Mouse (Mus musculus): ENCODE data around the gene Hnrnpab. TPM values are rescaled to one million over a fixed set of nuclear protein-coding genes. Genes with fewer than 3 reads are reported as not detected.
"Not testable (repeated sequence)": the region's sequence is repeated elsewhere in the genome, so short reads cannot be mapped to it uniquely, and the experiment has no call there.

Hnrnpab gene
- total RNA-seq, 2 experiments from 2014 or later: 120 to 127 TPM

GRCm38 (mm10) chr11:51619409-51620060 is 12.9 kb upstream of the Hnrnpab start, which contains the start of gene Nhp2:
TSS of gene Nhp2 (plus strand) at chr11:51619735.
- no peak; the same call in 1 of the 2 replicates for TF ChIP-seq CTCF (IDR thresholded peaks at IDR 0.05)
- DNase-seq (ENCODE audit: extremely low spot score in 1 of 2, low spot score in 2 of 2): peak; percentile 85 to 90
- Histone ChIP-seq H3K27ac (peak within 1 kb of the TSS; percentile 60; the same call in 1 of the 2 replicates), H3K4me3 (peak within 1 kb of the TSS; percentile 77)
- intact Hi-C loops (cut with DNase I): loop anchor here (1.0 to 5.0 kb wide), 2 partner anchors 12 to 33 kb away; partner anchors contain the start of genes D930048N14Rik and N4bp3

- TF ChIP-seq CTCF (IDR thresholded peaks at IDR 0.05): no peak
- intact Hi-C loops (cut with DNase I): loop anchor here (1.0 to 5.0 kb wide), 2 partner anchors 12 to 33 kb away; partner anchors contain the start of genes D930048N14Rik and N4bp3
- Histone ChIP-seq H3K4me3 (peak overlapping the region; percentile 77), H3K27ac (no peak overlapping the region)
- DNase-seq (ENCODE audit: extremely low spot score in 1 of 2, low spot score in 2 of 2): no peak
Measured at GRCm38 (mm10) chr11:51618894-51619408, 12.3 kb upstream of the Hnrnpab start.

GRCm38 (mm10) chr11:51617693-51618092 is 11.0 kb upstream of the Hnrnpab start:
- DNase-seq (ENCODE audit: extremely low spot score in 1 of 2, low spot score in 2 of 2): peak; percentile 65 to 67
- peak; percentile 82 for TF ChIP-seq CTCF (IDR thresholded peaks at IDR 0.05)
- no peak overlapping the region for H3K4me3 ChIP-seq
- no peak overlapping the region for H3K27ac ChIP-seq
- intact Hi-C loops (cut with DNase I): loop anchor here (1.0 to 5.0 kb wide), 2 partner anchors 35 to 64 kb away; partner anchors contain the start of genes D930048N14Rik and N4bp3

- not testable (repeated sequence) for DNase-seq (ENCODE audit: extremely low spot score in 1 of 2, low spot score in 2 of 2); H3K4me3 ChIP-seq; H3K27ac ChIP-seq
- intact Hi-C loops (cut with DNase I): loop anchor here (5.0 kb wide), 1 partner anchor 36 kb away; the partner anchor contains the start of genes D930048N14Rik and N4bp3
Measured at GRCm38 (mm10) chr11:51616113-51616512, 9.5 kb upstream of the Hnrnpab start.

GRCm38 (mm10) chr11:51615601-51616000 is 9.0 kb upstream of the Hnrnpab start:
- TF ChIP-seq CTCF (IDR thresholded peaks at IDR 0.05): no peak
- intact Hi-C loops (cut with DNase I): loop anchor here (5.0 kb wide), 1 partner anchor 37 kb away; the partner anchor contains the start of genes D930048N14Rik and N4bp3
- H3K27ac ChIP-seq: peak overlapping the region; percentile 83
- peak overlapping the region; percentile 40 for H3K4me3 ChIP-seq
- peak in 1 of 2 experiments; percentile 35 for DNase-seq (ENCODE audit: extremely low spot score in 1 of 2, low spot score in 2 of 2)

- H3K27ac ChIP-seq: peak overlapping the region; percentile 83
- no peak for TF ChIP-seq CTCF (IDR thresholded peaks at IDR 0.05)
- intact Hi-C loops (cut with DNase I): loop anchor here (5.0 kb wide), 1 partner anchor 37 kb away; the partner anchor contains the start of genes D930048N14Rik and N4bp3
- H3K4me3 ChIP-seq: peak overlapping the region; percentile 40
- DNase-seq (ENCODE audit: extremely low spot score in 1 of 2, low spot score in 2 of 2): no peak
Measured at GRCm38 (mm10) chr11:51615129-51615528, 8.5 kb upstream of the Hnrnpab start.

- no peak overlapping the region for H3K27ac ChIP-seq
- TF ChIP-seq CTCF (IDR thresholded peaks at IDR 0.05): no peak
- intact Hi-C loops (cut with DNase I): no loop called here
- no peak overlapping the region for H3K4me3 ChIP-seq
- no peak for DNase-seq (ENCODE audit: extremely low spot score in 1 of 2, low spot score in 2 of 2)
Measured at GRCm38 (mm10) chr11:51614256-51614655, 7.6 kb upstream of the Hnrnpab start.

- H3K4me3 ChIP-seq; H3K27ac ChIP-seq; DNase-seq (ENCODE audit: extremely low spot score in 1 of 2, low spot score in 2 of 2); intact Hi-C loops (cut with DNase I): not testable (repeated sequence)
Measured at GRCm38 (mm10) chr11:51609940-51610339, 3.3 kb upstream of the Hnrnpab start.

- intact Hi-C loops (cut with DNase I): no loop called here
Measured at GRCm38 (mm10) chr11:51609266-51609909, 2.7 kb upstream of the Hnrnpab start.

GRCm38 (mm10) chr11:51607096-51607738 is 570 bp upstream of the Hnrnpab start:
- no peak for DNase-seq (ENCODE audit: extremely low spot score in 1 of 2, low spot score in 2 of 2)
- TF ChIP-seq CTCF (IDR thresholded peaks at IDR 0.05): no peak
- Histone ChIP-seq H3K27ac (peak overlapping the region; percentile 75), H3K4me3 (peak overlapping the region; percentile 66)
- intact Hi-C loops (cut with DNase I): loop anchor here (1.0 kb wide), 1 partner anchor 12 kb away; the partner anchor contains the start of gene Nhp2

More at GRCm38 (mm10) chr11:51609266-51609909, 2.7 kb upstream of the Hnrnpab start:
- no peak overlapping the region for H3K27ac ChIP-seq
- H3K4me3 ChIP-seq: no peak overlapping the region
- DNase-seq (ENCODE audit: extremely low spot score in 1 of 2, low spot score in 2 of 2): no peak
- TF ChIP-seq CTCF (IDR thresholded peaks at IDR 0.05): no peak
